Mouse (Mus musculus) midbrain, embryonic 16.5 days (tissue): ENCODE results near the gene Fbxo21. TPM values are rescaled to one million over a fixed set of nuclear protein-coding genes. Genes with fewer than 3 reads are reported as not detected.

Source experiments
- ATAC-seq: fragments of 200-750 bp; cut with Nextera tagmentation; 2 replicates; pipeline ENCODE4 v1.8.0; 2017; ENCODE audit warnings: moderate TSS enrichment
- H3K27ac ChIP-seq: fragments of 300-500 bp; sonication (generic); 2 replicates; pipeline ENCODE4 v1.5.1; 2014; ENCODE audit warnings: mild to moderate bottlenecking, low read length, mixed read lengths
- H3K27me3 ChIP-seq: fragments of 300-500 bp; sonication (generic); 2 replicates; pipeline ENCODE4 v1.6.1; 2014; ENCODE audit warnings: low read depth, low read length, mixed read lengths; ENCODE audit not compliant: control insufficient read depth, insufficient read depth
- H3K36me3 ChIP-seq: fragments of 300-500 bp; sonication (generic); 2 replicates; pipeline ENCODE4 v1.6.1; 2014; ENCODE audit warnings: mild to moderate bottlenecking, low read length, moderate library complexity, mixed read lengths; ENCODE audit not compliant: control insufficient read depth, insufficient read depth
- H3K4me1 ChIP-seq: fragments of 300-500 bp; sonication (generic); 2 replicates; pipeline ENCODE4 v1.6.1; 2014; ENCODE audit warnings: mild to moderate bottlenecking, low read length, mixed read lengths; ENCODE audit not compliant: control insufficient read depth, insufficient read depth
- H3K4me2 ChIP-seq: fragments of 300-500 bp; sonication (generic); 2 replicates; pipeline ENCODE4 v1.6.1; 2014; ENCODE audit warnings: mild to moderate bottlenecking, low read length, mixed read lengths
- H3K4me3 ChIP-seq: fragments of 300-500 bp; sonication (generic); 2 replicates; pipeline ENCODE4 v1.5.1; 2014; ENCODE audit warnings: low read depth, mild to moderate bottlenecking, low read length, moderate library complexity, mixed read lengths
- H3K9ac ChIP-seq: fragments of 300-500 bp; sonication (generic); 2 replicates; pipeline ENCODE4 v1.6.1; 2014; ENCODE audit warnings: low read depth, low read length, mixed read lengths
- H3K9me3 ChIP-seq: fragments of 300-500 bp; sonication (generic); replicated peaks from 2 replicates; pipeline ENCODE4 v1.6.1; 2014; ENCODE audit warnings: mild to moderate bottlenecking, low read length, mixed read lengths; ENCODE audit not compliant: control insufficient read depth, poor library complexity, severe bottlenecking
- WGBS: fragments of 180-500 bp; shearing (Covaris S2); extraction: QIAGEN DNeasy Blood & Tissue Kit; methylation state at CpG from one replicate; pipeline ENCODE4 v1.1.7; 2014; 5-methylcytosine and 5-hydroxymethylcytosine counted together
- polyA plus RNA-seq: library from polyadenylated mRNA; unstranded; fragments of >200 nt; fragmentation: Nextera tagmentation; extraction: Ambion mirVana; gene quantifications from 2 replicates; pipeline ENCODE4 v1.2.1, GENCODE M21; 2015

Gene Fbxo21
- polyA plus RNA-seq, 1 experiment from 2014 or later, result 173 TPM

- Histone ChIP-seq H3K4me2 (no peak overlapping the region), H3K9me3 (no peaks in the 10 kb centered on the region), H3K9ac (no peak overlapping the region), H3K27me3 (no peaks in the 10 kb centered on the region), H3K27ac (no peak overlapping the region), H3K4me3 (no peak overlapping the region), H3K4me1 (no peaks in the 10 kb centered on the region; the same call in 1 of the 2 replicates), H3K36me3 (no peaks in the 10 kb centered on the region)
- no peak for ATAC-seq
- 67% methylated on average over 11 of the region's 11 CpGs for WGBS
These were observed 43.4 kb downstream of the Fbxo21 start for GRCm38 (mm10) chr5:118019905-118020304.

- Histone ChIP-seq H3K4me3 (no peak overlapping the region), H3K9me3 (no peaks in the 10 kb centered on the region), H3K27ac (no peak overlapping the region), H3K9ac (no peak overlapping the region), H3K36me3 (no peaks in the 10 kb centered on the region), H3K4me1 (peaks cover 13% of the 10 kb centered on the region; the same call in 1 of the 2 replicates), H3K27me3 (peaks cover 18% of the 10 kb centered on the region), H3K4me2 (no peak overlapping the region)
- 76% methylated on average over 3 of the region's 3 CpGs for WGBS
- ATAC-seq, result no peak
These were observed 46.5 kb downstream of the Fbxo21 start for GRCm38 (mm10) chr5:118023053-118023452.

- no peak for ATAC-seq
- Histone ChIP-seq H3K27ac (no peak overlapping the region), H3K9me3 (no peaks in the 10 kb centered on the region), H3K9ac (no peak overlapping the region), H3K4me1 (peaks cover 29% of the 10 kb centered on the region; the same call in 1 of the 2 replicates), H3K4me2 (no peak overlapping the region), H3K4me3 (no peak overlapping the region), H3K27me3 (peaks cover 41% of the 10 kb centered on the region), H3K36me3 (no peaks in the 10 kb centered on the region)
- 3% methylated on average over 12 of the region's 12 CpGs for WGBS
These were observed 49.4 kb downstream of the Fbxo21 start for GRCm38 (mm10) chr5:118025880-118026279.

- Histone ChIP-seq H3K9me3 (no peaks in the 10 kb centered on the region), H3K4me3 (no peak overlapping the region), H3K36me3 (no peaks in the 10 kb centered on the region), H3K27ac (no peak overlapping the region), H3K27me3 (peaks cover 41% of the 10 kb centered on the region), H3K4me2 (no peak overlapping the region), H3K9ac (no peak overlapping the region), H3K4me1 (peaks cover 29% of the 10 kb centered on the region; the same call in 1 of the 2 replicates)
- under 1% methylated on average over 13 of the region's 13 CpGs for WGBS
- ATAC-seq, result no peak
These were observed 49.8 kb downstream of the Fbxo21 start for GRCm38 (mm10) chr5:118026343-118026742.

- Histone ChIP-seq H3K4me2 (peak overlapping the region; percentile 100), H3K4me1 (peaks cover 29% of the 10 kb centered on the region; the same call in 1 of the 2 replicates), H3K27ac (no peak overlapping the region), H3K27me3 (peaks cover 41% of the 10 kb centered on the region), H3K9me3 (no peaks in the 10 kb centered on the region), H3K36me3 (no peaks in the 10 kb centered on the region), H3K9ac (peak overlapping the region; percentile 76), H3K4me3 (peak overlapping the region; percentile 74)
- WGBS, result 2% methylated on average over 35 of the region's 39 CpGs
- ATAC-seq, result peak; percentile 33; the same call in 1 of the 2 replicates
These were observed 50.7 kb downstream of the Fbxo21 start for GRCm38 (mm10) chr5:118027101-118027697.

GRCm38 (mm10) chr5:118027698-118028190, 51.2 kb downstream of the Fbxo21 start, which contains the start of gene Tesc:
TSS of gene Tesc (plus strand) at chr5:118027743.
- H3K4me3 ChIP-seq, result peak within 1 kb of the TSS; percentile 74
- 0% methylated on average over 59 of the region's 63 CpGs for WGBS
- ATAC-seq, result peak; percentile 5; the same call in 1 of the 2 replicates
- H3K9me3 ChIP-seq, result no peaks in the 10 kb centered on the region
- peaks cover 29% of the 10 kb centered on the region; the same call in 1 of the 2 replicates for H3K4me1 ChIP-seq
- no peak within 1 kb of the TSS for H3K27ac ChIP-seq
- peak within 1 kb of the TSS; percentile 100 for H3K4me2 ChIP-seq
- peaks cover 41% of the 10 kb centered on the region for H3K27me3 ChIP-seq
- H3K9ac ChIP-seq, result peak within 1 kb of the TSS; percentile 76
- no peaks in the 10 kb centered on the region for H3K36me3 ChIP-seq

GRCm38 (mm10) chr5:118028191-118029034, 51.9 kb downstream of the Fbxo21 start:
- H3K9me3 ChIP-seq, result no peaks in the 10 kb centered on the region
- peaks cover 41% of the 10 kb centered on the region for H3K27me3 ChIP-seq
- peak overlapping the region; percentile 76 for H3K9ac ChIP-seq
- H3K4me2 ChIP-seq, result peak overlapping the region; percentile 100
- peak overlapping the region; percentile 74 for H3K4me3 ChIP-seq
- no peaks in the 10 kb centered on the region for H3K36me3 ChIP-seq
- WGBS, result under 1% methylated on average over 69 of the region's 79 CpGs
- no peak overlapping the region for H3K27ac ChIP-seq
- peaks cover 29% of the 10 kb centered on the region; the same call in 1 of the 2 replicates for H3K4me1 ChIP-seq
- peak; percentile 8; the same call in 1 of the 2 replicates for ATAC-seq

GRCm38 (mm10) chr5:118029035-118029408, 52.5 kb downstream of the Fbxo21 start:
- peak; percentile 36; the same call in 1 of the 2 replicates for ATAC-seq
- WGBS, result 3% methylated on average over 12 of the region's 12 CpGs
- H3K27me3 ChIP-seq, result peaks cover 41% of the 10 kb centered on the region

More at GRCm38 (mm10) chr5:118029035-118029408, 52.5 kb downstream of the Fbxo21 start:
- H3K4me1 ChIP-seq, result peaks cover 29% of the 10 kb centered on the region; the same call in 1 of the 2 replicates
- H3K4me2 ChIP-seq, result peak overlapping the region; percentile 100
- no peak overlapping the region for H3K9ac ChIP-seq
- H3K9me3 ChIP-seq, result no peaks in the 10 kb centered on the region
- no peak overlapping the region for H3K27ac ChIP-seq
- H3K4me3 ChIP-seq, result peak overlapping the region; percentile 74
- no peaks in the 10 kb centered on the region for H3K36me3 ChIP-seq
